Mouse (Mus musculus) liver, embryonic 14.5 days (tissue): Measurements from ENCODE around the gene Entpd2.

Experiments
- CTCF ChIP-seq: IDR thresholded peaks from 2 replicates; pipeline ENCODE4 v1.5.1; 2016; ENCODE audit warnings: antibody characterized with exemption, low read depth, control low read depth
- EP300 ChIP-seq: IDR thresholded peaks from 2 replicates; pipeline ENCODE4 v1.6.1; 2016; ENCODE audit warnings: antibody characterized with exemption, low read depth

DNA sequence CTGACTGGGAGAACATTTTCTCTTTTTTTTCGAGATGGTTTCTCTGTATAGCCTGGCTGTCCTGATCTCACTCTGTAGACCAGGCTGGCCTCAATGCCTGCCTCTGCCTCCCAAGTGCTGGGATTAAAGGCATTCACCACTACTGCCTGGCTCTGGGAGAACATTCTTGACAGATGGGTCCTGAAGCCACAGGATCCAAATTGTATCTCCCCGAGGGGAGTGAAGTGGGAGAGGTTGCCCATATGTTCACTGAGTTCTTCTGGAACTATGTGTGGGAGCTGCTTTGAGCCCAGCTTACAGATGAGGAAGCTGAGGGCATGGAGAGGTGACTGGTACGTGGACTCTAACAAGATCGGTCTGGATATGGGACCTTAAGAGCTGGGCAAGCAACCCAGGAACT is 8.3 kb downstream of the Entpd2 start:
- TF ChIP-seq CTCF (no peak), EP300 (no peak)
